Mouse (Mus musculus): ENCODE measurements at regions not wholly inside any gene's neighbourhood (a gene's known extent, or its start where the extent isn't known, plus 50 kb on each side); places are given as distances from the start of the nearest gene placed in this dataset.

- TF ChIP-seq GATA1 (IDR thresholded peaks at IDR 0.05; ENCODE audit: borderline replicate concordance, low read length) (no peak), FLI1 (IDR thresholded peaks at IDR 0.05; ENCODE audit: low read length) (no peak)
Measured at GRCm38 (mm10) chr14:60525284-60525962, 108.4 kb upstream of the Spata13 start.
